Mouse (Mus musculus) lung, adult 2 months (tissue): ENCODE measurements around the gene Slc10a1. TPM values are rescaled to one million over a fixed set of nuclear protein-coding genes. Genes with fewer than 3 reads are reported as not detected.
"Not testable (repeated sequence)": the region's sequence is repeated elsewhere in the genome, so short reads cannot be mapped to it uniquely, and the experiment has no call there.

Experiments
- DNase-seq: peaks from one replicate; pipeline ENCODE4 v3.0.0; 2022
- H3K4me1 ChIP-seq: fragments of 200-500 bp; 2 replicates; pipeline ENCODE4 v1.6.1; 2011; ENCODE audit warnings: low read length; ENCODE audit not compliant: control insufficient read depth, insufficient read depth
- H3K4me3 ChIP-seq: fragments of 200-500 bp; replicated peaks from 2 replicates; pipeline ENCODE3; 2011; ENCODE audit warnings: low read depth, mild to moderate bottlenecking, control low read depth, low read length; ENCODE audit errors: extremely low read depth
- CTCF ChIP-seq: fragments of 200-500 bp; IDR thresholded peaks from 2 replicates; pipeline ENCODE4 v1.5.1; 2011; ENCODE audit warnings: mild to moderate bottlenecking, low read length, control low read depth; ENCODE audit not compliant: insufficient read depth
- POLR2A ChIP-seq: fragments of 200-500 bp; IDR thresholded peaks from 2 replicates; pipeline ENCODE4 v1.6.1; 2011; ENCODE audit warnings: low read depth, mild to moderate bottlenecking, control low read depth, low read length, borderline replicate concordance; ENCODE audit errors: extremely low read depth
- WGBS: fragments of 180-500 bp; shearing (Covaris S2); methylation state at CpG from one replicate; pipeline ENCODE4 v1.1.7; 2018; 5-methylcytosine and 5-hydroxymethylcytosine counted together
- polyA plus RNA-seq: library from polyadenylated mRNA; depleted of rRNA; stranded (reverse); fragments of >200 nt; gene quantifications from 2 replicates; pipeline ENCODE4 v1.2.3, GENCODE M21; 2012

Gene Slc10a1
- polyA plus RNA-seq, 1 experiment: 0.50 TPM

GRCm38 (mm10) chr12:80971756-80972155 is 3.3 kb upstream of the Slc10a1 start:
- H3K4me1 ChIP-seq: no peaks in the 10 kb centered on the region
- 32% methylated on average over 3 of the region's 3 CpGs for WGBS
- H3K4me3 ChIP-seq: no peak overlapping the region
- TF ChIP-seq CTCF: no peak
- TF ChIP-seq POLR2A: no peak
- DNase-seq: no peak

DNA sequence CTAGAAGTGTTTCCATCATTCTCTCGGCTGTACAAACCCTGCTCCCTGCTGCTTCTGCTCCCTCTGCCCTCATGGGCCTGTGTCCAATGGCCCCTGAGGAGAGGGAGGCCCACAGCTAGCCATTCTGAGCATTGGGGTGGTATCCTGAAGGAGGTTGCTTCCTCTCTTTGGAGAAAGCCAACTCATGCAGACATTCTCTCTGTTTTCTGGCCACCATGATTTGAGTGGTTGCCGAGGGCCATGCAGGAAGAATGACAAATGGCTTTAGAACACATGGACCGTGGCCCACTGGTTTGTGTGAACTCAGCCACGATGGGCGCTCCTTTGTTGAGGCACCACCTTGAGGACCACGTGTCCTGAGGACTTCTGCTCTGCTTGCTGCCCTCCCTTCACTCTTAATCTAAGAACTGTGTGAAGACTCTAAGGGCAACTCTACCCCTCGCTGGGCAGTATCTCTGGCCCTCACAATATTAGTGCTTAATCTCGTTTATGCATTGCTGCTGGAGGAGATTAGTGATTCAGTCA is 1.7 kb upstream of the Slc10a1 start:
- DNase-seq: no peak
- no peak for TF ChIP-seq POLR2A
- no peak for TF ChIP-seq CTCF
- H3K4me3 ChIP-seq: no peak overlapping the region
- 74% methylated on average over 8 of the region's 8 CpGs for WGBS
- no peaks in the 10 kb centered on the region for H3K4me1 ChIP-seq

GRCm38 (mm10) chr12:80967918-80968317 is 587 bp downstream of the Slc10a1 start:
- Histone ChIP-seq H3K4me3 (no peak overlapping the region), H3K4me1 (no peaks in the 10 kb centered on the region)
- DNase-seq: no peak
- WGBS: 75% methylated on average over 9 of the region's 9 CpGs
- TF ChIP-seq POLR2A: no peak
- TF ChIP-seq CTCF: no peak

- DNase-seq: no peak
These were observed 2.3 kb downstream of the Slc10a1 start for GRCm38 (mm10) chr12:80966059-80966838.

DNA sequence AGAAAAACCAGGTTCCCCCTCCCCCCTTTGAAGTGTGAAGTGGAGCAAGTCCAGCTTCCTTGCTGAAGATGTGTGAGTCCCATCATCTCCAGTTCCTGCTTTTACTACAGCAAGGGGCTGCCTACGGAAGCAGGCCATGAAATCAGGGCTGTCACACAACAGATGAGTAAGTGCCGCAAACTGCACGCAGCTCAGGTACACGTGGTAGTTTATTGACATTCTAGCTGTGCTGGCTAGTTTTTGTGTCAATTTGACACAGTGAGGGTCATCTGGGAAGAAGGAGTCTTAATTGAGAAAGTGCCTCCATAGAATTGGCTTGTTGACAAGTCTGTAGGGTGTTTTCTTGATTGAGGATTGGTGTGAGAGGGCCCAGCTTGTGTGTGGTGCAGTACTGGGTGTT is 5.9 kb downstream of the Slc10a1 start:
- no peak for DNase-seq
- TF ChIP-seq POLR2A (no peak), CTCF (no peak)
- Histone ChIP-seq H3K4me3 (no peak overlapping the region), H3K4me1 (no peaks in the 10 kb centered on the region)
- 74% methylated on average over 4 of the region's 4 CpGs for WGBS

More at GRCm38 (mm10) chr12:80966059-80966838, 2.3 kb downstream of the Slc10a1 start:
- no peak for TF ChIP-seq CTCF
- no peak for TF ChIP-seq POLR2A
- Histone ChIP-seq H3K4me1 (no peaks in the 10 kb centered on the region), H3K4me3 (no peak overlapping the region)
- 83% methylated on average over 11 of the region's 11 CpGs for WGBS

DNA sequence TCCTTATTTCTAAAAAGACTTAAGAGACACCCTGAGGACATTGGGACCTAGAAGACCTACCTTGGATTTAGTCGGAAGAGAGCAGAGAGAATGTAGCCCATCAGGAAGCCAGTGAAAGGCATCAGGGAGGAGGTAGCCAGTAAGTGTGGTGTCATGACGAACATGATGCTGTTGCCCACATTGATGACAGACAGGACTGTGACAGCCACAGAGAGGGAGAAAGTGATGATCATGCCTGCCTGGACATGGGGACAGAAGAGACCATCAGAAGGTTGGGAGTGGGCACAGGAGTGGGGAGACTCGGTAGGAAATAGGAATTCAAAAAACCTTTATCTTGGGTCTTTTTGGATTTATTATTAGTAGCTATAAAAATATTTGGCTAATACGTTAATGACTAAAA is 10.5 kb downstream of the Slc10a1 start:
- no peak for TF ChIP-seq CTCF
- no peak for TF ChIP-seq POLR2A
- 72% methylated on average over 4 of the region's 4 CpGs for WGBS
- H3K4me3 ChIP-seq: no peak overlapping the region
- DNase-seq: peak; percentile 2
- H3K4me1 ChIP-seq: peaks cover 2% of the 10 kb centered on the region; the same call in 1 of the 2 replicates

- DNase-seq: peak; percentile 2
- no peak overlapping the region for H3K4me3 ChIP-seq
- peaks cover 5% of the 10 kb centered on the region for H3K4me1 ChIP-seq
- TF ChIP-seq POLR2A: no peak
- no peak for TF ChIP-seq CTCF
- WGBS: 82% methylated on average over 3 of the region's 3 CpGs
These were observed 12.5 kb downstream of the Slc10a1 start for GRCm38 (mm10) chr12:80956039-80956438.

GRCm38 (mm10) chr12:80952526-80952925 is 16.0 kb downstream of the Slc10a1 start:
- Histone ChIP-seq H3K4me3 (no peak overlapping the region), H3K4me1 (peaks cover 14% of the 10 kb centered on the region)
- WGBS: 72% methylated on average over 1 of the region's 1 CpGs
- TF ChIP-seq POLR2A (no peak), CTCF (no peak)
- no peak for DNase-seq

GRCm38 (mm10) chr12:80951640-80952219 is 16.8 kb downstream of the Slc10a1 start:
- WGBS: 84% methylated on average over 3 of the region's 3 CpGs
- TF ChIP-seq CTCF (no peak), POLR2A (no peak)
- no peak for DNase-seq
- Histone ChIP-seq H3K4me1 (peaks cover 17% of the 10 kb centered on the region), H3K4me3 (no peak overlapping the region)

- not testable (repeated sequence) for DNase-seq
- H3K4me1 ChIP-seq: peaks cover 17% of the 10 kb centered on the region
- 85% methylated on average over 16 of the region's 16 CpGs for WGBS
These were observed 18.9 kb downstream of the Slc10a1 start for GRCm38 (mm10) chr12:80949603-80950002.

More at GRCm38 (mm10) chr12:80949603-80950002, 18.9 kb downstream of the Slc10a1 start:
- H3K4me3 ChIP-seq: not testable (repeated sequence)
